Mouse (Mus musculus): ENCODE data around the gene Furin. TPM values are rescaled to one million over a fixed set of nuclear protein-coding genes. Genes with fewer than 3 reads are reported as not detected.

Gene Furin
- total and polyA plus RNA-seq, 3 experiments, result 1.5 to 20.9 (median 13.5) TPM

- no peak overlapping the region for H3K9ac ChIP-seq (ENCODE audit: insufficient read depth, low read depth)
- H3K27ac ChIP-seq (ENCODE audit: insufficient read depth, low read depth), result no peak overlapping the region
- in situ Hi-C loops (cut with MboI; ENCODE audit: low pct_ligation_motif_present, low pct_unique_long_range_greater_than_20kb, low sequenced_read_pairs), result loop anchor here (25.0 kb wide), 1 partner anchor 454 kb away; the partner anchor contains the start of gene Iqgap1
- H3K4me3 ChIP-seq (replicated peaks in 1 of 3; ENCODE audit: low read depth in 2 of 3, low read length in 2 of 3, poor library complexity in 1 of 3), result no peak overlapping the region
- TF ChIP-seq JUND (conservative IDR thresholded peaks at IDR 0.05; ENCODE audit: low read depth, low read length), result no peak
- TF ChIP-seq MXI1 (IDR thresholded peaks at IDR 0.05; ENCODE audit: low read depth, low read length), result no peak
- TF ChIP-seq SMC3 (IDR thresholded peaks at IDR 0.05; ENCODE audit: low read depth, low read length), result no peak
- dilution Hi-C loops (cut with MboI; ENCODE audit: extremely low pct_ligation_motif_present, extremely low pct_unique_long_range_greater_than_20kb, low sequenced_read_pairs), result loop anchor here (25.0 kb wide), 1 partner anchor 179 kb away; no protein-coding TSS in a partner anchor
- H3K4me2 ChIP-seq (ENCODE audit: insufficient read depth, low read depth, poor library complexity, severe bottlenecking), result no peak overlapping the region
- no peak for DNase-seq (ENCODE audit: extremely low read depth)
- H3K4me1 ChIP-seq (ENCODE audit: control insufficient read depth in 1 of 2, insufficient read depth in 2 of 2), result peaks cover 1 to 16% of the 10 kb centered on the region in 2 experiments; a peak in 3 of 4 replicates
- no peaks in the 10 kb centered on the region for H3K9me3 ChIP-seq (replicated peaks; ENCODE audit: low read length)
- H3K79me2 ChIP-seq (replicated peaks; ENCODE audit: control insufficient read depth, extremely low read depth, insufficient read depth, poor library complexity, severe bottlenecking), result no peaks in the 10 kb centered on the region
- H3K27me3 ChIP-seq (replicated peaks), result no peaks in the 10 kb centered on the region
- peaks cover 47 to 66% of the 10 kb centered on the region in 2 experiments for H3K36me3 ChIP-seq (replicated peaks in 1 of 2; ENCODE audit: control insufficient read depth in 1 of 2, insufficient read depth in 1 of 2, low read length in 1 of 2)
Measured at GRCm38 (mm10) chr7:80382919-80383318, 22.3 kb downstream of the Furin start.

DNA sequence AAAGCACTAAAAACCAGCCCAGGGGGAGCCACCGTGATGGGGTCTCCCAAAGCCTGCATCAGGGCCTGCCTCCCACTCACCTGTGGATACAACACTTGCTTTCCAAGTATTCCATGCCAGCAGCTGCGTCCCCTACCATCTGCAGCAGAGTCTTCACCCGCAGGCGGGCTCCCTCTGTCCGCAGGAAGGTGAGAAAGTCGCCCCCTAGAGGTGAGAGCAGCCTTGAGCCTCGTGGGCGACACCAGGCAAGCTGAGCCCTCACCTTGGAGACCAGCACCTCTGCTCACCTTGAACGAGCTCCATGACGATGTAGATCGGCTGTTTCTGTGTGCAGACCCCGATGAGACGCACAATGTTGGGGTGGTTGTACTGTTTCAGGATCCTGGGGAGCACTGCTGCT, 25.7 kb downstream of the Furin start:
- Histone ChIP-seq H3K4me2 (ENCODE audit: insufficient read depth, low read depth, poor library complexity, severe bottlenecking) (no peak overlapping the region), H3K9ac (ENCODE audit: insufficient read depth, low read depth) (no peak overlapping the region), H3K36me3 (replicated peaks in 1 of 2; ENCODE audit: control insufficient read depth in 1 of 2, insufficient read depth in 1 of 2, low read length in 1 of 2) (peaks cover 44 to 75% of the 10 kb centered on the region in 2 experiments), H3K4me3 (replicated peaks in 1 of 3; ENCODE audit: low read depth in 2 of 3, low read length in 2 of 3, poor library complexity in 1 of 3) (no peak overlapping the region), H3K4me1 (ENCODE audit: control insufficient read depth in 1 of 2, insufficient read depth in 2 of 2) (peaks cover 14 to 30% of the 10 kb centered on the region in 2 experiments), H3K27ac (ENCODE audit: insufficient read depth, low read depth) (no peak overlapping the region), H3K27me3 (replicated peaks) (no peaks in the 10 kb centered on the region), H3K9me3 (replicated peaks; ENCODE audit: low read length) (no peaks in the 10 kb centered on the region), H3K79me2 (replicated peaks; ENCODE audit: control insufficient read depth, extremely low read depth, insufficient read depth, poor library complexity, severe bottlenecking) (no peaks in the 10 kb centered on the region)
- DNase-seq (ENCODE audit: extremely low read depth), result peak; percentile 27
- in situ Hi-C loops (cut with MboI; ENCODE audit: low pct_ligation_motif_present, low pct_unique_long_range_greater_than_20kb, low sequenced_read_pairs), result loop anchor here (5.0 to 25.0 kb wide), 3 partner anchors 37 to 458 kb away; partner anchors contain the start of genes Hddc3, Iqgap1 and Unc45a
- TF ChIP-seq MEF2A (IDR thresholded peaks at IDR 0.05; ENCODE audit: borderline replicate concordance, low read depth, low read length), result no peak
- TF ChIP-seq MAFK (IDR thresholded peaks at IDR 0.05; ENCODE audit: insufficient replicate concordance, low read length), result no peak
- TF ChIP-seq POLR2A (IDR thresholded peaks at IDR 0.05; ENCODE audit: low read depth, low read length), result no peak
- peak; percentile 4 for TF ChIP-seq RAD21 (IDR thresholded peaks at IDR 0.05; ENCODE audit: low read depth, low read length)
- no peak for TF ChIP-seq RCOR1 (conservative IDR thresholded peaks at IDR 0.05; ENCODE audit: low read depth, low read length)
- peak; percentile 8 to 57; a peak in 3 of 4 replicates for TF ChIP-seq CTCF (conservative IDR thresholded peaks at IDR 0.05 in 1 of 2, IDR thresholded peaks at IDR 0.05 in 1 of 2; ENCODE audit: low read depth in 2 of 2, low read length in 2 of 2)
- peak; percentile 20; the same call in 1 of the 2 replicates for TF ChIP-seq SMC3 (IDR thresholded peaks at IDR 0.05; ENCODE audit: low read depth, low read length)
- dilution Hi-C loops (cut with MboI; ENCODE audit: extremely low pct_ligation_motif_present, extremely low pct_unique_long_range_greater_than_20kb, low sequenced_read_pairs), result loop anchor here (25.0 kb wide), 1 partner anchor 183 kb away; no protein-coding TSS in a partner anchor

GRCm38 (mm10) chr7:80377471-80377870, 27.8 kb downstream of the Furin start:
- in situ Hi-C loops (cut with MboI; ENCODE audit: low pct_ligation_motif_present, low pct_unique_long_range_greater_than_20kb, low sequenced_read_pairs) (loop anchor here (5.0 to 25.0 kb wide), 3 partner anchors 35 to 460 kb away; partner anchors contain the start of genes Hddc3, Iqgap1 and Unc45a), dilution Hi-C loops (cut with MboI; ENCODE audit: extremely low pct_ligation_motif_present, extremely low pct_unique_long_range_greater_than_20kb, low sequenced_read_pairs) (loop anchor here (25.0 kb wide), 1 partner anchor 185 kb away; no protein-coding TSS in a partner anchor)
- Histone ChIP-seq H3K36me3 (replicated peaks in 1 of 2; ENCODE audit: control insufficient read depth in 1 of 2, insufficient read depth in 1 of 2, low read length in 1 of 2) (peaks cover 32 to 56% of the 10 kb centered on the region in 2 experiments), H3K9me3 (replicated peaks; ENCODE audit: low read length) (no peaks in the 10 kb centered on the region), H3K27ac (ENCODE audit: insufficient read depth, low read depth) (no peak overlapping the region), H3K79me2 (replicated peaks; ENCODE audit: control insufficient read depth, extremely low read depth, insufficient read depth, poor library complexity, severe bottlenecking) (no peaks in the 10 kb centered on the region), H3K9ac (ENCODE audit: insufficient read depth, low read depth) (no peak overlapping the region), H3K4me3 (replicated peaks in 1 of 3; ENCODE audit: low read depth in 2 of 3, low read length in 2 of 3, poor library complexity in 1 of 3) (no peak overlapping the region), H3K4me2 (ENCODE audit: insufficient read depth, low read depth, poor library complexity, severe bottlenecking) (no peak overlapping the region), H3K27me3 (replicated peaks) (no peaks in the 10 kb centered on the region), H3K4me1 (ENCODE audit: control insufficient read depth in 1 of 2, insufficient read depth in 2 of 2) (peaks cover 21 to 51% of the 10 kb centered on the region in 2 experiments)
- peak; percentile 63 for DNase-seq (ENCODE audit: extremely low read depth)
- no peak for TF ChIP-seq JUN (IDR thresholded peaks at IDR 0.05; ENCODE audit: insufficient read depth, low read depth, low read length)
- no peak for TF ChIP-seq TCF12 (IDR thresholded peaks at IDR 0.05; ENCODE audit: low read depth, low read length)
- TF ChIP-seq MEF2A (IDR thresholded peaks at IDR 0.05; ENCODE audit: borderline replicate concordance, low read depth, low read length), result no peak
- no peak for TF ChIP-seq ZKSCAN1 (IDR thresholded peaks at IDR 0.05; ENCODE audit: borderline replicate concordance, low read depth, low read length)
- TF ChIP-seq E2F4 (IDR thresholded peaks at IDR 0.05; ENCODE audit: insufficient replicate concordance, low read depth, low read length), result no peak
- no peak for TF ChIP-seq POLR2AphosphoS2 (IDR thresholded peaks at IDR 0.05; ENCODE audit: low read depth, low read length)
- TF ChIP-seq KAT2A (IDR thresholded peaks at IDR 0.05; ENCODE audit: insufficient replicate concordance, low read length), result no peak
- TF ChIP-seq POLR2A (IDR thresholded peaks at IDR 0.05; ENCODE audit: low read depth, low read length), result no peak
- TF ChIP-seq TBP (conservative IDR thresholded peaks at IDR 0.05; ENCODE audit: low read depth, low read length), result no peak
- TF ChIP-seq JUND (conservative IDR thresholded peaks at IDR 0.05; ENCODE audit: low read depth, low read length), result no peak
- no peak for TF ChIP-seq ZC3H11A (IDR thresholded peaks at IDR 0.05; ENCODE audit: low read depth, low read length)
- TF ChIP-seq CHD2 (IDR thresholded peaks at IDR 0.05; ENCODE audit: low read length), result no peak
- peak; percentile 75 for TF ChIP-seq ELF1 (IDR thresholded peaks at IDR 0.05; ENCODE audit: low read depth, low read length)
- TF ChIP-seq ETS1 (conservative IDR thresholded peaks at IDR 0.05; ENCODE audit: low read depth, low read length), result no peak
- TF ChIP-seq NRF1 (IDR thresholded peaks at IDR 0.05; ENCODE audit: low read depth, low read length), result no peak
- no peak for TF ChIP-seq MAZ (IDR thresholded peaks at IDR 0.05; ENCODE audit: low read depth, low read length)
- peak; percentile 66 for TF ChIP-seq RAD21 (IDR thresholded peaks at IDR 0.05; ENCODE audit: low read depth, low read length)
- TF ChIP-seq MXI1 (IDR thresholded peaks at IDR 0.05; ENCODE audit: low read depth, low read length), result no peak
- no peak for TF ChIP-seq MAFK (IDR thresholded peaks at IDR 0.05; ENCODE audit: insufficient replicate concordance, low read length)
- TF ChIP-seq MAX (IDR thresholded peaks at IDR 0.05; ENCODE audit: low read length), result no peak
